Mouse (Mus musculus) kidney, postnatal 10 days (tissue): Measurements from ENCODE around the gene Rlim.

ENCODE experiments used
- DNase-seq: peaks from one replicate; pipeline ENCODE4 v3.0.0; 2021; ENCODE audit warnings: mixed read lengths

The Rlim gene

DNA sequence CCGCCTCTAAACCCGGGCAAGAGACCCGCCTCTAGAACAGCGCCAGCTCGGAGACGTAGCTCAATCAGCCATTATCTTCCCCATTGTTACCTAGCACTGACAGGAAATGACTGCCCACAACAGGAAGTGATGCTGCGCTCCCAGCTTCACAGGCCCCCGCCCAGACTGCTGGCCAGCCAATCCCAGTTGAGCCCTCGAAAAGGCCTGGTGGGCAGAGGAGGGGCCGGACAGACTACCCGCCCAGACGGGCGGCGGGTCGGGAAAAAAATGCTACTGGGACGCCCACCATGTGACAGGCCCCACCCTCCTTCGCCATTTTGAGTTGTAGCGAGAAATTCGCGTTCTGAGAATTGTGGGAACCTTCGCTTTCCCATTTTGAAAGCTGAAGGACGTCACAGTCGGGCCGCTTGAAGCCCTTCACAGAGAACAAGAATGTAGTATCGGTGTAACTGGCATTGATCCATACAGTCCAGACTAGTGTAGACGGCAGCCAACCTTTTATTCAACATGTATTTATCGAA is at the start of gene Rlim:
TSS of gene Rlim (minus strand) at position 116 of the 521 bp plus-strand sequence.
- DNase-seq: peak; percentile 93

DNA sequence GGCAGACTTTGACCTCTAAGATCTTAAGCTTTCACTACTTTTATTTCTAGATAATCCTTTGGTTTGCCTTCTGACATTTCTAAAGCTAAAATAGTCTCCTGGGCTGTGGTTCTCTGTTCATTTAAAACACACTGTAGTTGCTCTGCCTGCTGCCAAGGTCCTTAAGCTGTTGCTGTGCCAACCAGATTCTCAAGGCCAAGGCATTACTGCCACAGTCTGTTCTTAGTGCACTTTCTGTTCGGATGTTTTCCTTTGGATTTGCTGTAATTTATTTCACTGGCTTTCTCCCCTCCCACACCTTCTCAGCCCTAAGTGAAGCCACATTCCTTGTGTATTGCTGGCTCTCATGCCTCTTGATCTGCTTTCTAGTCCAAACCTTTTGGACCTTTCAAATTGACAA is 36.1 kb upstream of the Rlim start:
- DNase-seq: no peak

DNA sequence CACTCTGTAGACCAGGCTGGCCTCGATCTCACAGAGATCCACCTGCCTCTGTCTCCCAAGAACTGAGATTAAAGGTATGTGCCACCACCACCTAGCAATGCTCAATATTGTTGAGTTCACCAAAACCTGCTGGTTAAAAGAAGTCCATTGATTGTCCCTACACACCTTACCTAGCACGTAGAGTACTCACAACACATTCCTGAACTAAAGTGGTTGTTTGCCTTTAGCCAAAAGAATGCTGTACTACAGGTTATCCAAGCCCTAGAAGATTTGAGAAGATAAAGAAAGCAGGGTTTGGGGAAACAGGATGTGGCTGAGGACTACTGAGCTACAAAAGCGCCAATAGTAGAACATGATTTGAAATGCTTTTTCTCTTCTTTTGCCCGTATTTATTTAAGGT is 34.0 kb upstream of the Rlim start:
- no peak for DNase-seq

- peak; percentile 42 for DNase-seq
These were observed 32.3 kb upstream of the Rlim start for GRCm38 (mm10) chrX:104013318-104013811.

GRCm38 (mm10) chrX:103994741-103995140 is 13.7 kb upstream of the Rlim start:
- peak; percentile 10 for DNase-seq

- DNase-seq: no peak
These were observed 12.8 kb upstream of the Rlim start for GRCm38 (mm10) chrX:103993864-103994263.

DNA sequence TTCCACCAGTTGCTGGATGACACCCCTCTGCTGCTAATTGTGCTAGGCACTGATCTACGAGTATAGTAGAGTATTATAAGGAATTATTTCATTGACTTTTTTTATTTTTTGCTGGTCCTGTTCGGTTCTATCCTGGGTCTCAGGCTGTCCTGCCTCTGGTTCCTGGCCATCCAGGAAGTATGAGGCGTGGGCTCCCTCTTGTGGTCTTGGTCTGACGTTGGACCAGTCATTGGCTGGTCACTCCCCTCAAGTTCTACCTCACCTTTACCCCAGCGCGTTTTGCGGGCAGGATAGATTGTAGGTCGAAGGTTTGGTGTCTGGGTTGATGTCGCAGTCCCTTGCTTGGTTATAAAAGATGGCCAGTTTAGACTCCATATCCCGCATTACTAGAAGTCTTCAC is 10.6 kb upstream of the Rlim start:
- peak; percentile 49 for DNase-seq

DNA sequence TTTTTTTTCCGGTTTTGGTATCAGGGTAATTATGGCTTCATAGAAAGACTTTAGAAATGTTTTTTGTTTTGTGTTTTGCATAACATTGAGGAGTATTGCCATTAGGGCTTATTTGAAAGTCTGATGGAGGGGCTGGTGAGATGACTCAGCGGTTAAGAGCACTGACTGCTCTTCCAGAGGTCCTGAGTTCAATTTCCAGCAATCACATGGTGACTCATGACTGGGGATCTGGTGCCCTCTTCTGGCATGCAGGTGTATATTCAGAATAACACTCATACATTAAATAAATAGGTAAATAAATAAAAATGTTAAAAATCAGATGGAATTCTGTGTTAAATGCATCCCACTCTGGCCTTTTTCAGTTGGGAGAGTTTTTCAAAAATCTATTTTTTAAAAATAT is 9.3 kb upstream of the Rlim start:
- DNase-seq: peak; percentile 26

GRCm38 (mm10) chrX:103987215-103987964 is 6.3 kb upstream of the Rlim start:
- DNase-seq: peak; percentile 41

DNA sequence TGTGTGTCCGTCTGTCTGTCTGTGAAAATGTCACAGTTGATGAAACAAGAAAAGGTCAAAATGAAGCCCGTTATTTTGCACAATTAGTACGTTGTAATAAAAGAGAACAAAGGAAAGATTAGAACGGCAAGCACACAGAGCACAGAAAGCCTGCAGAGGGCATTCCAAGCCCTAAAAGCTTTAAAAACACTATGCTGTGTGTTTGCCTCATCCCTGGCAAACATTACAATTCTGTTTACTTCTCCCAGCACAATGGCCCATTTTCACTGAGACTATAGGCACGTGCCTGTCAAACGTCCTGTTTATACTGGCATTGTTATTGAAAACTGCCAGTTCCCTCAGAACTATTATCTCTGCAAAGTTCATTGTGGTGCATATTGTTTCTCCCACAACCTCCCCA is 5.1 kb upstream of the Rlim start:
- DNase-seq: no peak

GRCm38 (mm10) chrX:103984992-103985391 is 3.9 kb upstream of the Rlim start:
- no peak for DNase-seq

DNA sequence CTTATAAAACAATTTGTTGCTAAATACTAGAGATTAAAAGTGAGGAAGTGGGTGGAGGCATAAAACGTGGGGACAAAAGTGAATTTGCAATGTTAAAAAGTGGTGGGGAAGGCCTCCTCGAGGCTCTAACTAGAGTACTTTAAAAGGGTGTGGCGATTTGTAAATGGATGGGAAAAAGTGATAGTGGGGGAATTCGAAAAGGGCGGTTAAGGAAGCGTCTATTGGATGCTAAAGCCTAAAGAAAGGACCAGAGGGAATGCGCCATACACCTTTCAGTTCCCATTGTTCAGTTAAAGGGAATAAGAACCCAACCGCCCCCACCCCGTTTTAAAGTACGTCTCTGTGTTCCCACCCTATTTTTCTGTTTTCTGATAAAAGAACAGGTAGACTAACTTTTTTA is 722 bp upstream of the Rlim start:
- DNase-seq: no peak

- DNase-seq: peak; percentile 42
These were observed 405 bp downstream of the Rlim start for GRCm38 (mm10) chrX:103980590-103981168.

DNA sequence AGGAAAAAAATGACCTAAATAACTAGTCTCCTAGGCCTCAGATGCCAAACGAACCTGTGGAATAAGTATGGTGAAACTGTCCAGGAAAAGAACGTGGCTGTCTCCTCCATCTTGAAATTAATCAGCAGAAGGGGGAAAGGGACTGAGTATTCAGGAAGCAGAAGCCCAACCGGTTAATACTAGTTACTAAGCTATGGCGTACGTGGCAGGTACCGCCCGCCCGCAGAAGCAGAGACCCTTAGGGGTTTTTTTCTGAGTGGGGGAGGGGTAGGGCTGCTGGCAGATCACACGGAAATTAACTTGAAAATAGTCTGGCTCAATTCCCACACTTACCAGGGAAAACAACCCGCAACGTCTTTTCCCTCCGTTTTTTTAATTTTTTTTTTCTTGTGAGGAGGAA is 1.0 kb downstream of the Rlim start:
- DNase-seq: peak; percentile 49

DNA sequence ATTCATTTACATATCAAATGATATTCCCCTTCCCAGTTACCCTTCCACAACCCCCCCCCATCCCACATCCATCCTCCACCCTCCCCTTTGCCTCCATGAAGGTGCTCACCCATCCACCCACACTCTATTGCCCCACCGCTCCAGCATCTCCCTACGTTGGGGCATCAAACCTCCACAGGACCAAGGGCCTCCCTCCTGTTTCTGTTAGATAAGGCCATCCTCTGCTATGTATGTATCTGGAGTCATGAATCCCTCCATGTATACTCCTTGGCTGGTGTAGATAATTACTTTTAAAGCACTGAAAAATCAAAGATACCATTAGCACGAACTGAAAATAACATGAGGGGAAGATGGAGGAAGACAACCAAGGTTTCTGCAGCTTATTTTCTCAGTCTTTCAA is 41.4 kb downstream of the Rlim start:
- no peak for DNase-seq

DNA sequence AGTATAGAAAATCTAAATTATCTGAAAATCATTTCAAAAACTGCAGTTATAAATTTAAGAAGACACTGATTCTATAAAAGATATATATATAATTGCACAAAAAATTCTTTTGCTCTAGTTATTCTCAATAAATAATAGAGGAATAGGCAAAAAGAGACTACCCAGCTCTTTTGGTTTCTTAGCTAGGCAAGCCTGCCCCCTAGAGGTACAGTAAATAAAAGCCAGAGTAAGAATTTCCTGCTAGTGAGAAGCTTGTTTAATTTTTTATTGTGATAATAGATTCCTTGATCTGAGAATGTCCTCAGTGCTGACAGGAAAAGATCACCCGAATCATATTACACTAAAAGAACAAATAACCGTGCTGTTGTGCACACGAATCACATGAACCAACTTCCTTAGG is 43.8 kb downstream of the Rlim start:
- peak; percentile 9 for DNase-seq

DNA sequence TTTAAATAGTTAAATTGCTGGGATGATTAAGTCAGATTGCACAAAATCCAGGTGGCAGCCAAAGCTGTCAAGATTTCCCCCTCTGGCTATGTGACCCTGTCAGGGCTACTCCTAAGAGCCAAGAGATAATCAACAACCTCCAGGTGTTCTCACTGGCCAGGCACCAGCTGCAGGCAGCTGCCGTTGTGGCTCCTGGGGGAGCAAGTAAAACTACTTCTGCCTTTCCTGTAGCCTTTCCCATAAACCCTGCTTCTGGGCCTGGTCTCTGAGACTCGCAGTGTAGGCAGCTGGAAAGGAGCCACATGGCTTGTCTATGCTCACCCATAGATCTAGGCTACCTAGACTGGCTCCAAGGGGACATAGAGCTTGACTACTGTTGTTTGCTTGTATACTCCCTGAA is 58.6 kb downstream of the Rlim start:
- no peak for DNase-seq

- peak; percentile 52 for DNase-seq
These were observed 62.1 kb downstream of the Rlim start for GRCm38 (mm10) chrX:103918954-103919353.

DNA sequence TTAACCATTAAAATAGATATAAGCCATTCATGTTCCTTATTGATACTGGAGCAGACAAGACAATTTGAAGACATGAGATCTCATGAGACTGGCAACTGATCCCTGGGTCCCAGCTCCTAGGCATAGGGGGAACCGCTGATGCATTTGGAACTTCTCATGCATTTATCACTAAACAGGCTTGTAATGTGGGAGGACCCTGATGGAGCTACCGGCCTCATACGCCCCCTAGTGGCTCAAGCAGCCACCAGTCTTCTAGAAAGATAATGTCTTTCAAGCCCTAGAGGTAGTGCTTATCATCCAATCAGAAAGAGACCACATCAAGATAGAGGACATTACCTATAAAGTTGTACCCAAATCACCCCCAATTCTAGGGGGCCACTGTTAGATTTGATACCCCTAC is 66.3 kb downstream of the Rlim start:
- DNase-seq: peak; percentile 73
